Mouse (Mus musculus): Measurements from ENCODE around the gene Kmt2e. TPM values are rescaled to one million over a fixed set of nuclear protein-coding genes. Genes with fewer than 3 reads are reported as not detected.

The Kmt2e gene
- polyA plus RNA-seq, 2 experiments, result 8.0 to 24.7 TPM

DNA sequence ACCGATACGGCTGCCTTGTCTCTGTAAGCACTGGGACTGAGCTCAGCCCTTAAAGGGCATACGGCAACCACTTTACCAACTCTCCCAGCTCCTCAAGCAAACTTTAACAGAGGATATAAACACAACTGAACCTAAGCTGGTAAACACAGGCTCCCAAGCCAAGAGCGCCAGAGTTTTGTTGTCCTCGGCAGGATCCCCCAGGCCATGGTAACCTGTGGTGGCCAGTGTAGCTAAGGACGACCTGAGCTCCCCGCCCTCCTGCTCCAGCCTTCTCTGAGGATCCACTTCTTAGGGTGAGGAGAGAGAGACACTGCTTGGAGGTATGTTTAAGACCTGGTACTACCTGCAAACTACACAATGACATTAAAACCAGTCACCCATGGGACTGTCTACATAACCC is 78.3 kb downstream of the Kmt2e start:
- H3K27ac ChIP-seq, result no peak overlapping the region
- no peak overlapping the region for H3K4me2 ChIP-seq (ENCODE audit: low read depth)
- no peaks in the 10 kb centered on the region for H3K27me3 ChIP-seq (ENCODE audit: control insufficient read depth, insufficient read depth, low read length)
- ATAC-seq (ENCODE audit: insufficient read depth) (no peak), DNase-seq (ENCODE audit: low read depth in 3 of 3, low spot score in 3 of 3) (no peak)
- H3K36me3 ChIP-seq (replicated peaks; ENCODE audit: control insufficient read depth, insufficient read depth, low read depth), result no peaks in the 10 kb centered on the region
- no peaks in the 10 kb centered on the region for H3K4me1 ChIP-seq (replicated peaks; ENCODE audit: control insufficient read depth in 2 of 2, insufficient read depth in 2 of 2, low read length in 1 of 2)
- H3K9me3 ChIP-seq (ENCODE audit: control insufficient read depth, low read length), result no peaks in the 10 kb centered on the region
- no peak overlapping the region for H3K9ac ChIP-seq (replicated peaks)
- no peak overlapping the region for H3K4me3 ChIP-seq (ENCODE audit: insufficient read depth in 1 of 2, low read depth in 2 of 2, low read length in 2 of 2)
- TF ChIP-seq EP300 (IDR thresholded peaks at IDR 0.05; ENCODE audit: low read depth), result no peak
- WGBS (ENCODE audit: insufficient replicate concordance), result 84% methylated on average over 7 of the region's 7 CpGs

GRCm38 (mm10) chr5:23513468-23513867 is 79.2 kb downstream of the Kmt2e start:
- no peak for ATAC-seq (ENCODE audit: insufficient read depth)

DNA sequence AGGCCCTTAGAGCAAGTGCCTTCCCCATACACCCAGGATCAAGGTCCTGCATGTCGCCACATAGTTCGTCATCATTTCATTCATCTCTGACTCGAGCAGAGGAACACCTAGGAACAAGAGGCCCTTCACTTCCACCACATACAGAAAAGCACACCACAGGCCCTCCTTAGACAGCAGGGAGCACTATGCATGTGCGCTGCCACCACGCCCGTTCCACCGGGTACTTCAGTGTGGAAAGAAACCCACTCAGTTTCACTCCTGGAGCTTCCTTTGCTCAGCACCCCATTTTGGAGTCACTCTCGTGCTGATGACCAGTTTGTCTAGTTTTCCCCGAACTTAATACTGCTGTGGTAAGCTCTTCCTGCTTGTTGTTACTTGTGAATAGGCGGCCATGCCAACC is 80.8 kb downstream of the Kmt2e start:
- no peaks in the 10 kb centered on the region for H3K36me3 ChIP-seq (replicated peaks; ENCODE audit: control insufficient read depth, insufficient read depth, low read depth)
- H3K27ac ChIP-seq, result no peak overlapping the region
- no peak overlapping the region for H3K4me2 ChIP-seq (ENCODE audit: low read depth)
- no peaks in the 10 kb centered on the region for H3K27me3 ChIP-seq (ENCODE audit: control insufficient read depth, insufficient read depth, low read length)
- no peak for DNase-seq (ENCODE audit: low read depth in 3 of 3, low spot score in 3 of 3)
- no peak overlapping the region for H3K9ac ChIP-seq (replicated peaks)
- WGBS (ENCODE audit: insufficient replicate concordance), result 73% methylated on average over 10 of the region's 10 CpGs
- TF ChIP-seq CTCF (IDR thresholded peaks at IDR 0.05; ENCODE audit: low read depth) (no peak), EP300 (IDR thresholded peaks at IDR 0.05; ENCODE audit: low read depth) (no peak)
- no peak overlapping the region for H3K4me3 ChIP-seq (ENCODE audit: insufficient read depth in 1 of 2, low read depth in 2 of 2, low read length in 2 of 2)
- no peak for ATAC-seq (ENCODE audit: insufficient read depth)
- H3K4me1 ChIP-seq (replicated peaks; ENCODE audit: control insufficient read depth in 2 of 2, insufficient read depth in 2 of 2, low read length in 1 of 2), result 0 out of 4 replicates have a peak, but pooled peaks cover 0 to 3% of the 10 kb centered on the region in 2 experiments
- no peaks in the 10 kb centered on the region for H3K9me3 ChIP-seq (ENCODE audit: control insufficient read depth, low read length)

More at GRCm38 (mm10) chr5:23513468-23513867, 79.2 kb downstream of the Kmt2e start:
- DNase-seq (ENCODE audit: low read depth in 3 of 3, low spot score in 3 of 3), result no peak
- H3K4me2 ChIP-seq (ENCODE audit: low read depth), result no peak overlapping the region
- no peak for TF ChIP-seq CTCF (IDR thresholded peaks at IDR 0.05; ENCODE audit: low read depth)
- no peak for TF ChIP-seq EP300 (IDR thresholded peaks at IDR 0.05; ENCODE audit: low read depth)
- H3K36me3 ChIP-seq (replicated peaks; ENCODE audit: control insufficient read depth, insufficient read depth, low read depth), result no peaks in the 10 kb centered on the region
- no peaks in the 10 kb centered on the region for H3K4me1 ChIP-seq (replicated peaks; ENCODE audit: control insufficient read depth in 2 of 2, insufficient read depth in 2 of 2, low read length in 1 of 2)
- H3K9me3 ChIP-seq (ENCODE audit: control insufficient read depth, low read length), result no peaks in the 10 kb centered on the region
- WGBS (ENCODE audit: insufficient replicate concordance), result 88% methylated on average over 13 of the region's 13 CpGs
- no peak overlapping the region for H3K4me3 ChIP-seq (ENCODE audit: insufficient read depth in 1 of 2, low read depth in 2 of 2, low read length in 2 of 2)
- no peaks in the 10 kb centered on the region for H3K27me3 ChIP-seq (ENCODE audit: control insufficient read depth, insufficient read depth, low read length)
- no peak overlapping the region for H3K9ac ChIP-seq (replicated peaks)
- H3K27ac ChIP-seq, result no peak overlapping the region

GRCm38 (mm10) chr5:23516962-23517361 is 82.7 kb downstream of the Kmt2e start:
- no peak for ATAC-seq (ENCODE audit: insufficient read depth)
- WGBS (ENCODE audit: insufficient replicate concordance), result 66% methylated on average over 3 of the region's 3 CpGs
- Histone ChIP-seq H3K4me1 (replicated peaks; ENCODE audit: control insufficient read depth in 2 of 2, insufficient read depth in 2 of 2, low read length in 1 of 2) (peaks cover 0 to 3% of the 10 kb centered on the region in 2 experiments; a peak in 1 of 4 replicates), H3K9ac (replicated peaks) (no peak overlapping the region), H3K27me3 (ENCODE audit: control insufficient read depth, insufficient read depth, low read length) (no peaks in the 10 kb centered on the region), H3K27ac (no peak overlapping the region), H3K4me2 (ENCODE audit: low read depth) (no peak overlapping the region), H3K9me3 (ENCODE audit: control insufficient read depth, low read length) (no peaks in the 10 kb centered on the region), H3K4me3 (ENCODE audit: insufficient read depth in 1 of 2, low read depth in 2 of 2, low read length in 2 of 2) (no peak overlapping the region), H3K36me3 (replicated peaks; ENCODE audit: control insufficient read depth, insufficient read depth, low read depth) (no peaks in the 10 kb centered on the region)
- no peak for TF ChIP-seq EP300 (IDR thresholded peaks at IDR 0.05; ENCODE audit: low read depth)
- no peak for TF ChIP-seq CTCF (IDR thresholded peaks at IDR 0.05; ENCODE audit: low read depth)
- DNase-seq (ENCODE audit: low read depth in 3 of 3, low spot score in 3 of 3), result no peak

DNA sequence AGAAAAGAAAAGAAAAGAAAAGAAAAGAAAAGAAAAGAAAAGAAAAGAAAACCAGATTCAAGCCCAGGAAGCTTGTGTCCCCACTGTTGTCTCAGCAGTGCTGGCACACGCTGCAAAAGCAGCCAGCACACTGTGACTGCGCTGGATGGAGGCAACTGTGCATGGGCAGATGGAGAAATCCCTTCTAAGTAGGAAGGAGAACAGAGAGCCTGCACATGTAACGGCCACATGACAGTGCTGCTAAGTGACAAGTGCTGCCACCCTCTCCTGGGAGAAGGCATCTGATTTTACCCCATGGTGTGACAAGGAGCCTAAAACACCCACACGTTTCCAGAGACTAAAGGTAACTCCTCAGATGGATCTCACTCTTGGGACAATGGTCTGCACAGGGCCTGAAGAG is 83.6 kb downstream of the Kmt2e start:
- H3K27ac ChIP-seq, result no peak overlapping the region
- no peak overlapping the region for H3K9ac ChIP-seq (replicated peaks)
- H3K4me3 ChIP-seq (ENCODE audit: insufficient read depth in 1 of 2, low read depth in 2 of 2, low read length in 2 of 2), result no peak overlapping the region
- H3K9me3 ChIP-seq (ENCODE audit: control insufficient read depth, low read length), result no peaks in the 10 kb centered on the region
- H3K4me2 ChIP-seq (ENCODE audit: low read depth), result no peak overlapping the region
- H3K4me1 ChIP-seq (replicated peaks; ENCODE audit: control insufficient read depth in 2 of 2, insufficient read depth in 2 of 2, low read length in 1 of 2), result peaks cover 0 to 3% of the 10 kb centered on the region in 2 experiments; a peak in 1 of 4 replicates
- WGBS (ENCODE audit: insufficient replicate concordance), result 70% methylated on average over 4 of the region's 4 CpGs
- no peaks in the 10 kb centered on the region for H3K27me3 ChIP-seq (ENCODE audit: control insufficient read depth, insufficient read depth, low read length)
- H3K36me3 ChIP-seq (replicated peaks; ENCODE audit: control insufficient read depth, insufficient read depth, low read depth), result no peaks in the 10 kb centered on the region
- TF ChIP-seq EP300 (IDR thresholded peaks at IDR 0.05; ENCODE audit: low read depth) (no peak), CTCF (IDR thresholded peaks at IDR 0.05; ENCODE audit: low read depth) (no peak)
- DNase-seq (ENCODE audit: low read depth in 3 of 3, low spot score in 3 of 3) (no peak), ATAC-seq (ENCODE audit: insufficient read depth) (no peak)
